Mouse (Mus musculus) lung, adult 18-20 months (tissue): ENCODE measurements at regions not wholly inside any gene's neighbourhood (a gene's known extent, or its start where the extent isn't known, plus 50 kb on each side); places are given as distances from the start of the nearest gene placed in this dataset.

Source experiments
- DNase-seq, 2 experiments: peaks; one replicate each; pipeline ENCODE4 v3.0.0; 2022; ENCODE audit warnings: mixed read lengths in 2 of 2

- DNase-seq = no peak
Measured at GRCm38 (mm10) chr2:142560896-142561500, 340.3 kb downstream of the Kif16b start.

- no peak for DNase-seq
Measured at GRCm38 (mm10) chr2:142560400-142560799, 340.9 kb downstream of the Kif16b start.

GRCm38 (mm10) chr2:142559946-142560345 is 341.4 kb downstream of the Kif16b start:
- DNase-seq = no peak

- DNase-seq = no peak
Measured at GRCm38 (mm10) chr2:142554851-142555250, 346.5 kb downstream of the Kif16b start.

- no peak for DNase-seq
Measured at GRCm38 (mm10) chr2:142551690-142552089, 349.6 kb downstream of the Kif16b start.

GRCm38 (mm10) chr2:142548766-142549165 is 352.6 kb downstream of the Kif16b start:
- no peak for DNase-seq

GRCm38 (mm10) chr2:142544937-142545336 is 356.4 kb downstream of the Kif16b start:
- peak in 1 of 2 experiments; percentile 11 for DNase-seq

- DNase-seq = no peak
Measured at GRCm38 (mm10) chr2:142539980-142540379, 361.4 kb downstream of the Kif16b start.

- DNase-seq = no peak
Measured at GRCm38 (mm10) chr2:142533555-142533954, 367.8 kb downstream of the Kif16b start.

GRCm38 (mm10) chr2:142522471-142522870 is 378.9 kb downstream of the Kif16b start:
- DNase-seq = no peak

- DNase-seq = no peak
Measured at GRCm38 (mm10) chr2:142517731-142518130, 383.6 kb downstream of the Kif16b start.

- DNase-seq = no peak
Measured at GRCm38 (mm10) chr2:142505216-142505615, 396.1 kb downstream of the Kif16b start.
